Mouse (Mus musculus) adrenal gland, postnatal 36 days (tissue): ENCODE measurements around the gene Riok2. TPM values are rescaled to one million over a fixed set of nuclear protein-coding genes. Genes with fewer than 3 reads are reported as not detected.

Experiments
- DNase-seq, 2 experiments: peaks; one replicate each; pipeline ENCODE4 v3.0.0; 2021; ENCODE audit warnings: mixed read lengths in 1 of 2
- total RNA-seq, 2 experiments: library from RNA; stranded (reverse); gene quantifications; 2 replicates each; pipeline ENCODE4 v1.2.3; 2021

Gene Riok2
- total RNA-seq, 2 experiments from 2014 or later: 32.4 to 41.6 TPM

DNA sequence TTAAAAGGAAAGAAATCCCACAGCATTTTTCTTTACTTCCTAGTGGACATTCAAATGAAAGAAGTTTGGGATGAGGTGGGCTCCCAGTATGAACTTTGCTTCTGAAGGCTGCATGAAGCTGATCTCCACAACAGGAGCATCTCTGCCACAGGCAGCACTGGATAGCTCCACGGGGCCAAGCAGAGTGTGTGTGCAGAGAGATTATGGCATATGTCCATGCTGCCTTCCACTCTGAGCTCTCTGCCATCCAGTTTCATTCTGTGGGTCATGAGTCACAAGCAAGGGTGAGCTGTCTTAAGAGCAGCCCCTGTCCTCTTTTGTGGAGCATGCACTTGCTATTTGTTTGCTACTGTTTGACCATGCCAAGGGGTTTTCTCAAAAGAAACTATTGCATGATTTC, 31.5 kb downstream of the Riok2 start:
- peak in 1 of 2 experiments; percentile 9 for DNase-seq

DNA sequence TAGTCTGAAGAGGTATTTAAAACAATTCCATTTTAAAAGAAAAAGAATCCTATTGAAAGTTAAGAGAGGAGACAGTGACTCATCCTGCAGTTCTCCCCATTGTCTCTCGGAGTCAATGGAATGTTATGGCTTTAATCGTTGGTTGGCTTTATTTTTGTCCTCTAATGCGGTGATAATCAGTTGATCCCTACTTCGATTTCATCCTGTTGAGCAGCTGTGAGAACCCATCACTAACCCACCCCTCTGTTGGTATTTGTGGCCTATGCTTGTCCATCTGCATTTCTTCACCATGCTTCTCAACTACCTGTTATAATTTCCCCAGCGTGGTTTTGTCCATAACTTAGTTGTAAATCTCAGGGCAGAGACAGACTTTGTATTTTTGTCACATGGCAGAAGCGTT, 34.0 kb downstream of the Riok2 start:
- no peak for DNase-seq

DNA sequence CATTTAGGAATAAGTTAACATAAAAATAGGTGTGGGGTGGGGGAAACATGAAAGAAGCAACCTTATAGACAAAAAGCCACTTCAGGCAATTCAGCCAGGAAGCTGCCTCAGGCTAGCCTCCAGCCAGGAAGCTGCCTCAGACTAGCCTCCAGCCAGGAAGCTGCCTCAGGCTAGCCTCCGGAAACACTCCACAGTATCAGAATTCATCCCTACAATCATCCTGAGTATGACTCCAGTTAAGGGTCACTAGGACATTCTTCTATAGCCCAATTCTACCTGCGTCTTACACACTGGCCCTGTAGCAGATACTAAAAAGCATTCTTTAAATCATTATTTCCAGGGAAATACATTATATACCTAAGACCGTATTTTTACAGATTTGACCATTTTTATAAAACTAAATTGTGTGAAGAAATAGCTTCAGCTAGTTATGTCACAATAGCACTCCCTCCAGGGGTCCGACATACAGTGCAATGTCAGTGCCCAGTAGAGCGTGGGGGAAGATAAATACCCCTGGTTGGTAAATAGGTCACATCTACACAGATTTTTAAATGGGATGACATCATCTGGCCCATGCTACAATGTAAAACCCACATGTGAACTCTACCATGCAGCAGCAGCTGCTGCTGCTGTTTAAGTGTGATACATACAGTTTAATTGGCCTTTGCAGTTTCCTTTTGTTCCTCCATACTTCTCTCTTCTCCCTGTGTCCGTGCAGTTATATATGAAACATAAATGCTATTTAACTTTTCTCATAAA, 34.8 kb downstream of the Riok2 start:
- DNase-seq: no peak

DNA sequence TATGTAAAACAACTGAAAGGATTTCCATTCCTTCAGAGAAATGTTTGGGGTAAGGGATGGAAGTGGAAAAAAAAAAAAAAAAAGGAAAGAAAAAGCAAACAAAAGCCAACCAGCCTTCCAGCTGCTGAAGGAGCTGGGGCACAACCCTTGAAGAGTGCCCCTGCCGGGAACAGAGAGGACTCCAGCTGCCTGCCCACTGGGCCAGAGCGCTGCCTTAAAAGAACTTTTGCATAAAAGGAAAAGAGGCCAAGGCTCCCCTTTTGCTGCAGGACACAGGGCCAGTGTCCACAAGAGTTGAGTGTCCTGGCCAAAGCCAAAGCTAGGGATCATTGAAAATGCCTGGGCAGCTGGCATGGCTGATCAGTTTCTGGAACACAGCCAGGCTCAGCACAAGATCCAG, 35.5 kb downstream of the Riok2 start:
- no peak for DNase-seq

DNA sequence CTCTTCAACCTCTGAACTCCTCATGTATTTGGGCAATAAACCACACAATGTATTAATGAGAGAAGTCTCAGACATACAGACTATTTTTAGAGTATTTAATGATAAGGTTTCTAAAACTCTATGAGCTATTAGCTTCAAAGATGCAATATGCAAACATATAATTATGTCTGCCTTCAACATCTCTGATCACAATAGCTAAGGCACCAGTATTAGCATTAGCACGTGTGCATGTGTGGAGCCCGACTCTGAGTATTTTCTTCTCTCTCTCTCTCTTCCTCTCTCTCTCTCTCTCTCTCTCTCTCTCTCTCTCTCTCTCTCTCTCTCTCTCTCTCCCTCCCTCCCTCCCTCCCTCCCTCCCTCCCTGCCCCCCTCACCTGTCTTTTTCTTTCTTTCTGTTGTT, 37.3 kb downstream of the Riok2 start:
- DNase-seq: no peak

DNA sequence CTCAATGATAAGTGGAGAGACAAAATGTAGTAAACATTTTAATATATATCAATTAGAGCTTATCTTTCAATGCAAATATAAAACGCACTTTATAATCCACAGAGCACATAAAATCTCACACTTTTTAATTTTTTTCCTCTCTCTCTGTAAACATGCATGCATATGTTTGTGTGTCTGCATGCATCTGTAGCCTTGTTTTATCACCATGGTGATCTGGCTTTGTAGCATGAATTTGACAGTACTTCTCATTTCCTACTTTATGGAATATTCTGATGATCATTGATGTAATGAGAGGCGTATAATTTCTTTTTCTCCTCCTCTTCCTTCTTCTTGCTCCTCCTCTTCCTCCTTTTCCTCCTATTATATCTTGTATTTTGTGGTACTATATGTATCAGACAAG, 38.1 kb downstream of the Riok2 start:
- DNase-seq: no peak

DNA sequence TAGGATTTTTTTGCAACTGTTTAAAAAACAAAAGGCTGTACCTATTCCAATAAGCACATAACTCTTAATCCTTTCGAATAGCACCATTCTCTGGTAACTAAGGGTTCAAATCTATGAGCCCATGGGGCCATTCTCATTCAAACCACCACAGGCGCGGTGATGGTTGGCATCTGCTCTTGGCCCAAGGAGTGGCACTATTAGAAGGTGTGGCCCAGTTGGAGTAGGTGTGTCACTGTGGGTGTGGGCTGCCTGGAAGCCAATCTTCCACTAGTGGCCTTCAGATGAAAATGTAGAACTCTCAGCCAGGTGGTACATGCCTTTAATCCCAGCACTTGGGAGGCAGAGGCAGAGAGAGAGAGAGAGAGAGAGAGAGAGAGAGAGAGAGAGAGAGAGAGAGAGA, 40.1 kb downstream of the Riok2 start:
- no peak for DNase-seq

DNA sequence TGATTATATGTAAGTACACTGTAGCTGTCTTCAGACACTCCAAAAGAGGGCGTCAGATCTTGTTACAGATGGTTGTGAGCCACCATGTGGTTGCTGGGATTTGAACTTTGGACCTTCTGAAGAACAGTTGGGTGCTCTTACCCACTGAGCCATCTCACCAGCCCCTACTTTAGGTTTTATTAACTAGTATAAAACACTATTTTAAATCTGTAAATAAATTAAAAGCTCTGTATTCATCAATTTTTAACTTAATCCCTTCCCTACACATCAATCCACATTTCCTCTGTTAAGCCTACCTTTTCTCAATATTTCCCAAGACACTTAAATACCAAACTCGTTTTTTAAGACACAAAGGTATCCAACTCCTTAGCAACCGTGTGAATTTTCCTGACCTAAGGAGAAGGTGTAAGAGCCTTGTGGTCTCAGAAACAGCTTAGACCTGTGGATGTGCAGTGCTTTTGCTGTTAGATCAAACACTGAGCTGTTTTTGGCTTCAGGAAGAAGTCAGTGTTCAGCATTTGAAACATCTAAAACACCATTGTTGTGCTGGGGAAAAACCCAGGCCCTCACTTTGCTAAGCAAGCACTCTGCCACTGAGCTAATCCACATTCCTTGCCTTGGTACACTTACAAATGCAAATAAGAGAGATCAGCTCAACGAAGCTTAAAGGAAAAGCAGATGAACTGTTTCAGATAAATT, 50.6 kb downstream of the Riok2 start:
- DNase-seq: no peak

DNA sequence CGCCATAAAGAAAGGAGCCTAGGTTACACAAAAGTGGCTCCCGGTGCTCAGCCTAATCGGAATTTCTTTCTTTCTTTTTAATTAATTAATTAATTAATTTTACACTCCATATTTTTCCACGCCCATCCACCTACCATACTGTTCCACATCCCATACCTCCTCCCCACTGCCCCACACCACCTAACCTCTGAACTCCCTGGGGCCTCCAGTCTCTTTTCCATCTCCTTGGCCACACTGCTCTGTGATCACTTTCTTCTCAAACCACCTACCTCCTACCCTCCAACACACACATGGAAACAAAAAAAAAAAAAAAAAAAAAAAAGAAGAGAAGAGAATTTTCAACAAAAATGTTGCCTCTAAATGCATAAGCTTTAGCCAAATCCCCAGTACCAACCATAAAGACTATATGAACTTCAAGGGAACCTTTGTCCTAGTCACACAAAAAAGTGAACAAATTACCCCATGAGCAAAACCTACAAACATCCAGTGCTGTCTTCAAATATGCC, 51.3 kb downstream of the Riok2 start:
- DNase-seq: no peak

DNA sequence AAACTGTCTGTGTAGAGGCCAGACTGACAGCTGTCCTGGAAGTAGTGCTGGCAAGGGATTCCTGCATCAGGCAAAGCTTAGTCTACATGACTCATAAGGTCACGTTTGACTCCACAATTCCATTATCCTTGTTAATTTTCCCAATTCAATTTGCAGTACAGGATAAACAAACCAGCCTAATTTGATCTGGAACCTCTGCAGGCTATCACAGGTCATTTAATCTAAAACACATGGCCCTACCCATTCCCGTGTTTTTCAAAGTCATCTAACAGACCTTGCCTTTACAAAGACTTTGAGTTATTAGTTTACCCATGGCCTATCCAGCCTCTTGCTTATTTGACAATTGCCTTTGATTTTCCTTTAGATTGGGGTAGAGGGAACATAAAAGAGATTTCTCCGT, 51.8 kb downstream of the Riok2 start:
- DNase-seq: no peak

DNA sequence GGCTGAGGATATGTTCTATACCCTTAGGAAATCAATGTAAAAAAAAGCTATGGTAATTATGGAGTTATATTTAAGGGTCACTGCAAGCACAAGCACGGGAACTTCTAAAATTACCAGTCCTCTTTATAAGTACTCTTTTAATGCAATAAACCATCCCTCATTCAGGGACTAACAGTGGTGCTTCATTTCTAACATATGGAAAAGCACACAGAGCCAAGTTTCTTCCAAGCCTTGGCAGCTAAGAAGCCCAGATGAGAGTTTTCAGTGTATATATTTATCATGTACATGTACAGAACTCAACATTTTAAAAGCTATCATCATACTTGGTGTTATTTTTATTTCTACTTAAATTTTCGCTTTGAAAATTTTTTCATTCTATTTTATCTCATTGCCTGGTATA, 54.8 kb downstream of the Riok2 start:
- no peak for DNase-seq

DNA sequence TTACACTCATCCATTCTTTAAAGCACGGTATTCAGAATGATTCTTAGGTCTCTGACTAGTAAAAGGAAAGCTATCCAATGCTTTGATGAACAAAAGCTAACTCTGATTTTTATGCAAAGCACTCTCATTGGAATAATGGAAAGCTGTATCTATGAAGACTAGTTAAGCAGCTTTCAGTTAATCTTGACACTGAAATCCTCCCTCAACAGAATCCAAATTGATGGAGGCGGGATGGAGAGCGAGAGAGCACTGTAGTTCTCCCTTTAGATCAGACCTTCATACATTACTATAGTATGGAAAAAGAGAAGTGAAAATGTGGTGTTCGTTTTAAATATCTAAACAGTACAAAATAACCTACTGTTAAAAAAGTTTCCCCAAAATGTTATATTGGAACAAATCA, 59.6 kb downstream of the Riok2 start:
- no peak for DNase-seq

DNA sequence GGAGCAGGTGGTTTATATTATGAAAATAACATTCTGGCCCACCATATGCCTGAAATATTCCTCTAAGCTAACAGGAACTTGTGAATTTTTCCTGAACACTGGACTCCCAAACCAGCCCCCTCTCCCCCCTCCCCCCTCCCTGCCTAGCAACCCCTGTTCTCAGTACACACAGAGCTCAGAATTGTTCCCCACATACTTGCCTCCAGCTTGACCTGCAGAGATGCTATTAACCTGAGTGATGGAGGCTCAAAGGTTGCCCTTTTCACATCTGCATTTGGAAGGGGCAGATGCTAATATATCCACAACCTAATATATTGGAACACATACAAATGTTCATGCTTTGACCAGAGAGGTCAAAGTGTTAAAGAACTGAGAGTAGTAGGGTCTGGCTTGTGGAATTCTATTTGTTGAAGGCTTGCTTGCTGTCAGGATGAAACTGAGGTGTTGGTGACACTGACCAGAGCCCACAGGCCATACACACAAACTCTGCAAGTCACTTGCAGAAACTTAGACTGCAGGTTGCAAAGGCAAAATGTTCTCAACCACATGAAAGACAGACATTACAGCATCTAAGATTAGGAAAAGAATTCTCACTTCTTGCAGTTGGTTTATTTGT, 64.6 kb downstream of the Riok2 start:
- DNase-seq: no peak

DNA sequence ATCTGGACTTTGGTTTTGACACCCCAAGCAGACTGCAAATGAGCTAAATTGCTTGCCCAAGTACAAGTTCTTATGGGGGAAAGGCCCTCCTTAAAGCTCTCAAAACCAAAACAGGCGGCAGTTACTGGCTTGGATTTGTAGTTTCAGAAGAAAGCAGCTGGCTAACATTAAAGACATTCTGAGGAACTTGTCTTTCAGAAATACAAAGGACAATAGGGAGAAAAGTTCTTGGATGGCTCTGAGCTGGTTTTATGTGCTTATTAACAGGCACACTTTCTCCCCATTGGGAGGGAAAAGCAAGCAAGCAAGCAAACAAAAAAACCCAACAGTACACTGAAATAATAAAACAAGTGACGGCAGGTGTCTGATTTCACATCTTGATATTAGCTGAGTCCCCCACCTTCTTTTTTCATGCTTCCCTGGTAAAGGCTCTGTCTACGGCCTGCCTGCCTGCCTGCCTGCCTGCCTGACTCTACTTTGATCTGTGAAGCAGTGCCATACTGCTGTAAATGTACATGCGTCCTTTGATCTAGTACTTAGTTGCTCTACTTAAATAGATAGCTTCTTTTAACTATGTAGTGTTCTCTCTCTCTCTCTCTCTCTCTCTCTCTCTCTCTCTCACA, 67.9 kb downstream of the Riok2 start:
- DNase-seq: no peak

DNA sequence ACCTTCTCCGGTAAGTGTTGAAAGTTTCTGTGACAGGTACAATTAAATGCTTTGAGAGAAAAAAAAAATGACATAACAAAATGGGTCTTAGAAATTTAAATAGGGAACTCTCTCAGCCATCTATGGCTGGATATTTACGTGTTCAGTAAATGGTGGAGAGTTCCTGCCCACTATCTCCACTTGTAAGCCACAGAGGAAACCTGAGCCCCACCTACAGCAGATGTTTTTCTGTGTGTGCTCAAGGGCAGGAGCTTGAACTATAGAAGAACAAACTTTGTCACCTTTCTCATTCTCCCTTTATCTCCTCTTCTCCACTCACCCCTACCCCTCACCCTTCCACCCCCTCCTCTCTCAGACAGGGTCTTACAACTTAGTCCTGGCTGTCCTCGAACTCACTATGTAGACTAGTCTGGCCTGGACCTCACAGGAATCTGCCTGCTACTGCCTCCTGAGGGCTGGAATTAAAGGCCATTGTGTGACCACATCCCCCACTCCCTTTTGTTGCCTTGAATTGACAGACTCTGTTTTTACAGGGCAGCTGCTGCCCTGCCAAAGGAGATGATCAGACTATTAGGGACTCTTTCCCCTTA, 70.3 kb downstream of the Riok2 start:
- no peak for DNase-seq

Other genes with a start within 250 kb of the Riok2 start
- 1 to 10 TPM; 7.4 to 9.2 TPM for gene Lix1, start 28.4 kb downstream of the Riok2 start, total RNA-seq